Mouse (Mus musculus) embryo, embryonic 11 days (tissue): ENCODE results near the gene Erh.
A peak's percentile ranks its signal among the peaks of the same experiment; 100 is the strongest.

Experiments
- DNase-seq: peaks from one replicate; pipeline ENCODE4 v3.0.0-alpha.2; 2015

The Erh gene

GRCm38 (mm10) chr12:80615371-80616257 lies 28.5 kb downstream of the Erh start:
- peak; percentile 26 for DNase-seq

GRCm38 (mm10) chr12:80612113-80612791 lies 31.9 kb downstream of the Erh start:
- no peak for DNase-seq

- DNase-seq = no peak
Measured at GRCm38 (mm10) chr12:80609928-80610327, 34.2 kb downstream of the Erh start.

- DNase-seq = no peak
Measured at GRCm38 (mm10) chr12:80608576-80608975, 35.6 kb downstream of the Erh start.

- no peak for DNase-seq
Measured at GRCm38 (mm10) chr12:80604218-80604617, 39.9 kb downstream of the Erh start.

- no peak for DNase-seq
Measured at GRCm38 (mm10) chr12:80603566-80603965, 40.6 kb downstream of the Erh start.

GRCm38 (mm10) chr12:80602432-80602831 lies 41.7 kb downstream of the Erh start:
- DNase-seq = no peak

- DNase-seq = no peak
Measured at GRCm38 (mm10) chr12:80601597-80602269, 42.4 kb downstream of the Erh start.

- no peak for DNase-seq
Measured at GRCm38 (mm10) chr12:80598756-80599155, 45.4 kb downstream of the Erh start.

GRCm38 (mm10) chr12:80598236-80598635 lies 45.9 kb downstream of the Erh start:
- DNase-seq = peak; percentile 27

- no peak for DNase-seq
Measured at GRCm38 (mm10) chr12:80595968-80596367, 48.2 kb downstream of the Erh start.

GRCm38 (mm10) chr12:80595566-80595965 lies 48.6 kb downstream of the Erh start:
- DNase-seq = no peak

- DNase-seq = no peak
Measured at GRCm38 (mm10) chr12:80594781-80595180, 49.4 kb downstream of the Erh start.

GRCm38 (mm10) chr12:80594141-80594540 lies 50.0 kb downstream of the Erh start:
- no peak for DNase-seq

- DNase-seq = peak; percentile 34
Measured at GRCm38 (mm10) chr12:80584973-80585372, 59.2 kb downstream of the Erh start.
